Mouse (Mus musculus): ENCODE measurements around the gene Akap13.
"Not testable (repeated sequence)": the region's sequence is repeated elsewhere in the genome, so short reads cannot be mapped to it uniquely, and the experiment has no call there.

Akap13 gene

DNA sequence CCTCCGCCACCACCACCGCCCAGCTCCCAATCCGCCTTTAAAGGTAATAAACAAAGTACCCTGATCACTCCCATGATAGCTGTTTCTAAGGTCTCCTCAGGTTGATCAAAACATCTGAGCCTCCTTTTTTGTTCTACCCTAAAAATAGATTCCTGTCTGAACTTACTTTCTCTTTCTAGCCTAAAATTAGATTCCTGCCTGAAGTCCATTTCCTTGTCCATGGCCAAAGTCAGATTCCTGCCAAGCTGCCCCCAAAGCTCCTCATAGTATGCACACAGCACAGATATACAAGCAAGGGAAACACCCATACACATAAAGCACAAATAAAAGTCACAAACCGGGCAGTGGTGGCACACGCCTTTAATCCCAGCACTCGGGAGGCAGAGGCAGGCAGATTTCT, 334.4 kb downstream of the Akap13 start:
- no peak for DNase-seq (ENCODE audit: low read depth, low spot score)

- not testable (repeated sequence) for DNase-seq (ENCODE audit: low read depth, low spot score)
These were observed 335.9 kb downstream of the Akap13 start for GRCm38 (mm10) chr7:75791092-75791837.

DNA sequence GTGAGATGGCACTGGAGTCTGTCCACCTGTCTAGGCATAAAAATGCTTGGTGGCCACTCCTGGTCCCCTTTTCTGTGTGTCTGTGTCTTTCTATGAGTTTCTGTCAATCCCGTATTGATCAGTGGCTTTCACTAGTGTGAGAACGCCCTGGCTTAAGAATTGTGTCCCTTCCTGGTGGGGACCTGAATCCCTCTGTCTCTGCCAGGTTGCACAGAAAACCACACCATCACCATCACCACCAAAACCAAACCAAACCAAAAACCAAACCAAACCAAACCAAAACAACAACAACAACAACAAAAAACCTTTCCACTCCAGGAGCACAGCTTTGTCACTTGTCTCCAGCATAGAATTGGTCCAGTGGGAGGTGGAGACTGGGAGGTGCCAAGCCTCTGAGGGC, 337.8 kb downstream of the Akap13 start:
- no peak for DNase-seq (ENCODE audit: low read depth, low spot score)

DNA sequence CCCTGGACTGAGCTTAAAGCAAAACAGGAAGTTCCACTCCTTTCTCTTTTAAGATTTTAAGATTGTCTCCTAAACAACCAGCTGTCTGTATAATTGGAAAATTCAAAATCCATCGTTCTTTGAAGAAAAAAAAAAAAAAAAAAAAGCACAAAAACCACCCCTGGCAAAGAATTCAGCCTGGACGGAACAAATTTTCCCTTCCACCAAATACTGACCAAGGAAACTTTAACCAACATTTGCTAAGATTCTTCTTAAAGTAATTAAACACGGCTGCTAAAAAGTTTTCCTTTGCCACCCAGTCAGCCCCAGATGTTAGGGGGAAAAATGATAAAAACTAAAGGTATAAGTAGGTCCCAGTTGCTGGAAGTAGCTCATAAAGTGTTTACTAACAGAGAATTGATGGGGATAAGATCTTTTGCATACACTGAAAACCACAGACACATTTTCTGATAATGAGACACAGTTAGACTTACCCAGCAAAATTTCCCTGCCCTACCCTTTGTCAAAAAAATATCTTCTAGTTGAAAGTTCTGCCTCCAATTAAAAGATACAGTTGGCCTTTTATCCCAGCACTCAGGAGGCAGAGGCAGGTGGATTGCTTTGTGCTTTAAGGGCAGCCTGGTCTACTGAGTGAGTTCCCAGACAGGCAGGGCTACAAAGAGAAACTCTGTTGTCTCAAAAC, 338.5 kb downstream of the Akap13 start:
- no peak for DNase-seq (ENCODE audit: low read depth, low spot score)

DNA sequence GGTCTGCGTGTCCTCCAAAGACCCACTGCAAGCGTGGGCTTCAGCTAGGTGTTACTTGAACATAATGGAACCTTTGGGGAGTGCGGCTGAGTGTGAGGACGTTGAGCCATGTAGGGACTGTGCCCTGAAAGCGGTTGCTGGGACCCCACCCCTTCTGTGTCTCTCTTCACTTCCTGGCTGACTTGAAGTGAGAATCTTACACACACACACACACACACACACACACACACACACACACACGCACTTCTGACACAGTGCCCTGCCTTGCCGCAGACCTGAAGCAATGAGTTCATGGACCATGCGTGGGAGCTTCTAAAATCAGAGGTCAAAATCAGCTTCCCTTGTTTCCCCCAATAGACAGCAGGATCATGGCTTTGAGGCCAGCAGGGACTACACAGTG, 339.8 kb downstream of the Akap13 start:
- no peak for DNase-seq (ENCODE audit: low read depth, low spot score)

DNA sequence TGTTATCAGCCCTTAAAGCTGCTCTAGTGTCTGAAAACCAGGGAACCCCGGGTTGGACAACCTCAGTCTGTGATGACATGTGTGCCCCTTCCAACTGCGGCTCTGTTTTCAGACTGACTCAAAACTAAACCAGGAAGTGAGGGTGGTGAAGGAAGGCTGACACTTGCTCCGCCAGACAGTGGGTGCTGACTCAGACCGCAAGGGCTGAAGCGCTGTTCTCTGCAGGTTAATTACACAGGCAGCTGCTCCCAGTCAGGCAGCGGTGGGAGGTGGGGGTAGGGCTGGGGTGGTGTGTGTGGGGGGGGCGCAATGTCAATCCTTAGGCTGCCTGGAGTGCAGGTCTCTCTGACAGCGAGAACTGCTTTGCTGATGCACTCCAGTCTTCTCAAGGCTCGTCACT, 341.1 kb downstream of the Akap13 start:
- DNase-seq (ENCODE audit: low read depth, low spot score), result no peak

DNA sequence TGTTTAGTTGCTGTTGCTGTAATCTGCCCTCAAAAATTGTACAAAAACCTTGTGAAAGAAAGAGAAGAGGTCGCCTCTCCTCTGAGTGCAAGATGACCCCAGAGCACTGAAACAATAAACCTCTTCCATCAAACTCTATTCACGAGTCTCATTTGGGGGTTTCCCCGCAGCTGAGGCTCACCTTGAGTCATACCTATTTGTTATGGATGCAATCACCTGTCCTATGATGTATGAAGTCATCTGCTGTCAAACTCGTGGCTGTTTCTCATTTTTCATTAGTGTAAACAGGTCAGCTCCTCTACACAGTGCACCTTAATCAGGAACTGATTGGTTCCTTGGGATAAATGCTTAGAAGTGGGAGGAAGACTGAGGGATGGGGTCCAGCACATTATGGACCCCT, 345.2 kb downstream of the Akap13 start:
- DNase-seq (ENCODE audit: low read depth, low spot score), result no peak

DNA sequence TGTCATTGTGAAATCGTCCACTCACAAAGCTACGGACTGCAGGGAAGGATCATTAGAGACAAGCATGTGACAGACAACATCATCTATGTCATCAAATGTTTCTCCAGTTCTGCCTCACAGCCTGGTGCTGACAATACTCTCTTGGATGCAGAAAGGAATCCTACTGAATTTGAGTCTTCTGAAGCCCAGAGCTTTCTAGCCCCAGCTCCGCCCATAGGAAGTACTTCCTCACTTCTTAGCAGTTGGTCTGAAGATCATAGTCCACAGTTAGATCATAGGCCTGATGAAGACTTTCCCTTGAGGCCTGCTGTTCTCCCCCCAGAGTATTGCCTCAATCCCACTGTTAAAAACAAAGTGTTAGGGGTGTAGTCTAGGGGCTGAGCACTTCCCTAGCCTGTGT, 345.7 kb downstream of the Akap13 start:
- no peak for DNase-seq (ENCODE audit: low read depth, low spot score)

GRCm38 (mm10) chr7:75801621-75802358, 346.5 kb downstream of the Akap13 start:
- DNase-seq (ENCODE audit: low read depth, low spot score), result no peak

- no peak for DNase-seq (ENCODE audit: low read depth, low spot score)
These were observed 347.6 kb downstream of the Akap13 start for GRCm38 (mm10) chr7:75802887-75803286.
